Mouse (Mus musculus): ENCODE data around the gene Lhx9. TPM values are rescaled to one million over a fixed set of nuclear protein-coding genes. Genes with fewer than 3 reads are reported as not detected.

The Lhx9 gene
- total RNA-seq, 2 experiments from 2014 or later: not detected

Other genes with a start within 250 kb of the Lhx9 start
- 10 to 100 TPM; 67.3 to 71.1 TPM for gene Nek7, start 228.4 kb downstream of the Lhx9 start, total RNA-seq (2021)
- 1 to 10 TPM; 8.9 to 10.0 TPM for gene 2310009B15Rik, start 8.3 kb upstream of the Lhx9 start, total RNA-seq (2021)
- 10 to 100 TPM; 22.6 to 23.2 TPM for gene Dennd1b, start 114.9 kb upstream of the Lhx9 start, total RNA-seq (2021)

Data from heart, postnatal 25 days (tissue).